Mouse (Mus musculus) erythroblast, embryonic 14.5 days (primary cell): ENCODE data around the gene 1700017D01Rik.

Experiments used
- GATA1 ChIP-seq: IDR thresholded peaks from 2 replicates; pipeline ENCODE4 v1.6.1; 2012; ENCODE audit warnings: low read length, inconsistent platforms, mixed read lengths
- TAL1 ChIP-seq: IDR thresholded peaks from 3 replicates; pipeline ENCODE4 v1.6.1; 2012; ENCODE audit warnings: low read length, inconsistent platforms, mixed read lengths

DNA sequence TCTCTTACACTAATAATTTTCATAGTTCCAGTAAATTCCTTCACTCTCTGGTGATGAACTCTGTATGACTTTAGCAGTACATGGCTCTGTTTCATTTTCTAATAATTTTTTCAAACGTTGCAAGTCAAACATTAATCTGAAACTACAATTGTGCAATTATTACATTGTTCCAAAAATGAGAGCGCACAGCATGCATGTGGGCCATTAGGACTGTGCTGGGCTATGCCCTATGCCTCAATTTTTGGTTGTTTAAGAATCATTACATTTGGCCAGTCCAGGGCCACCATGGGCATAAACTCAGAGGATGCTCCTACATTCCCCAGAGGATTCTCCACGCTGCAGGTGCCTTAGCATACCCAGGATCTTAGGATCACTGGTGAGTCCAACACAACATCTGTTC lies 77.4 kb downstream of the 1700017D01Rik start:
- TF ChIP-seq GATA1: no peak
- no peak for TF ChIP-seq TAL1
